Comparison of ENCODE assay signal across 8 mouse cellular contexts in genomic region chr4:106837964-106838363, GRCm38 (mm10). TPM values are rescaled to one million over a fixed set of nuclear protein-coding genes. Genes with fewer than 3 reads are reported as not detected.
A peak's percentile ranks its signal among the peaks of the same experiment; 100 is the strongest.
DNase-seq lines count a peak whose midpoint lies in the region; ATAC-seq and TF ChIP-seq lines count a peak whose summit lies in the region.

No protein-coding gene starts in this region.

- ATAC-seq in CD4-positive, CD25-positive, alpha-beta regulatory T cell, adult 4 months, result no peak
- peak; percentile 16; the same call in 1 of the 2 replicates for ATAC-seq in common myeloid progenitor, adult 5-6 weeks (replicated peaks; ENCODE audit: low read depth, poor library complexity, severe bottlenecking)
- peak; percentile 44 for ATAC-seq in hindbrain, embryonic 16.5 days
- ATAC-seq in midbrain, embryonic 13.5 days, result peak; percentile 51
- ATAC-seq in stomach, postnatal 0 days (ENCODE audit: low FRiP score, low TSS enrichment), result peak; percentile 6; the same call in 1 of the 2 replicates

- H3K27ac ChIP-seq in hindbrain, embryonic 16.5 days (ENCODE audit: low read depth, low read length), result peak overlapping the region; percentile 98
- H3K27ac ChIP-seq in midbrain, embryonic 13.5 days, result peak overlapping the region; percentile 99
- H3K27ac ChIP-seq in stomach, postnatal 0 days (replicated peaks), result peak overlapping the region; percentile 96

- H3K27me3 ChIP-seq in hindbrain, embryonic 16.5 days (replicated peaks; ENCODE audit: control insufficient read depth, insufficient read depth, low read length), result no peaks in the 10 kb centered on the region
- 0 out of 2 replicates have a peak, but pooled peaks cover 3% of the 10 kb centered on the region for H3K27me3 ChIP-seq in midbrain, embryonic 13.5 days
- H3K27me3 ChIP-seq in stomach, postnatal 0 days (ENCODE audit: control insufficient read depth, insufficient read depth, low read length), result no peaks in the 10 kb centered on the region

- TF ChIP-seq CTCF in stomach, postnatal 0 days (IDR thresholded peaks at IDR 0.05; ENCODE audit: low read depth), result no peak

- intact Hi-C loops in left cerebral cortex, postnatal 14 days (cut with DNase I), result loop anchor here (2.0 to 10.0 kb wide), 4 partner anchors 151 to 327 kb away; partner anchors contain the start of genes Cyb5rl, Lexm and Mrpl37

- 0% methylated on average over 16 of the region's 18 CpGs for WGBS in hindbrain, embryonic 16.5 days
- WGBS in midbrain, embryonic 13.5 days, result 2% methylated on average over 14 of the region's 18 CpGs
- WGBS in stomach, postnatal 0 days, result 0% methylated on average over 11 of the region's 18 CpGs

- H3K4me1 ChIP-seq in hindbrain, embryonic 16.5 days (ENCODE audit: control insufficient read depth, insufficient read depth, low read depth, low read length), result peaks cover 32% of the 10 kb centered on the region
- H3K4me1 ChIP-seq in midbrain, embryonic 13.5 days (replicated peaks), result peaks cover 62% of the 10 kb centered on the region
- 0 out of 2 replicates have a peak, but pooled peaks cover 5% of the 10 kb centered on the region for H3K4me1 ChIP-seq in stomach, postnatal 0 days (replicated peaks; ENCODE audit: control insufficient read depth, insufficient read depth)

- no peaks in the 10 kb centered on the region for H3K9me3 ChIP-seq in hindbrain, embryonic 16.5 days (ENCODE audit: control insufficient read depth, low read length)
- H3K9me3 ChIP-seq in midbrain, embryonic 13.5 days, result no peaks in the 10 kb centered on the region
- H3K9me3 ChIP-seq in stomach, postnatal 0 days (ENCODE audit: control insufficient read depth, low read length), result no peaks in the 10 kb centered on the region

- H3K9ac ChIP-seq in hindbrain, embryonic 16.5 days (ENCODE audit: low read depth, low read length), result peak overlapping the region; percentile 62
- peak overlapping the region; percentile 92 for H3K9ac ChIP-seq in midbrain, embryonic 13.5 days (replicated peaks)
- H3K9ac ChIP-seq in stomach, postnatal 0 days (ENCODE audit: low read length), result peak overlapping the region; percentile 35; the same call in 1 of the 2 replicates

- peak overlapping the region; percentile 32 for H3K4me3 ChIP-seq in hindbrain, embryonic 16.5 days (ENCODE audit: low read length)
- peak overlapping the region; percentile 26 for H3K4me3 ChIP-seq in midbrain, embryonic 13.5 days (replicated peaks)
- peak overlapping the region; percentile 28 for H3K4me3 ChIP-seq in stomach, postnatal 0 days (ENCODE audit: low read depth, low read length)

- no peaks in the 10 kb centered on the region for H3K36me3 ChIP-seq in hindbrain, embryonic 16.5 days (ENCODE audit: control insufficient read depth, insufficient read depth, low read length)
- H3K36me3 ChIP-seq in midbrain, embryonic 13.5 days, result no peaks in the 10 kb centered on the region
- H3K36me3 ChIP-seq in stomach, postnatal 0 days (ENCODE audit: control insufficient read depth, insufficient read depth, low read length), result no peaks in the 10 kb centered on the region

- H3K4me2 ChIP-seq in hindbrain, embryonic 16.5 days (ENCODE audit: low read length), result peak overlapping the region; percentile 59
- H3K4me2 ChIP-seq in midbrain, embryonic 13.5 days (replicated peaks), result peak overlapping the region; percentile 99
- peak overlapping the region; percentile 64 for H3K4me2 ChIP-seq in stomach, postnatal 0 days (replicated peaks; ENCODE audit: low read depth)

- DNase-seq in CD4-positive, CD25-positive, alpha-beta regulatory T cell, adult 2 months (ENCODE audit: low read depth, low spot score), result peak; percentile 56
- peak; percentile 68 for DNase-seq in gastrocnemius, postnatal 10 days
- DNase-seq in left cerebral cortex, postnatal 14 days (ENCODE audit: low spot score in 2 of 2), result peak; percentile 73
- peak; percentile 72 for DNase-seq in stomach, postnatal 0 days (ENCODE audit: low spot score)

- no peak for TF ChIP-seq EP300 in stomach, postnatal 0 days (optimal IDR thresholded peaks at IDR 0.05)

RNA-seq across cellular contexts. Expression of gene Acot11, which starts 33.2 kb away (rescaled TPM):
- 10 to 100 TPM in 1 of 2 experiments, 1 to 10 TPM in 1; 2.5 to 10.2 TPM for polyA plus RNA-seq in CD4-positive, CD25-positive, alpha-beta regulatory T cell, adult 4 months (2017; shearing (Covaris generic))
- 2.0 and 3.4 TPM in 2 replicates for total RNA-seq in common myeloid progenitor, adult 5-6 weeks (2017)
- 1 to 10 TPM; 5.3 to 7.4 TPM for total RNA-seq in gastrocnemius, postnatal 10 days (2021)
- 2.7 and 3.2 TPM in 2 replicates for polyA plus RNA-seq in hindbrain, embryonic 16.5 days (2015; fragmentation: Nextera tagmentation; extraction: Ambion mirVana)
- 10 to 100 TPM; 30.5 to 34.1 TPM for total RNA-seq in left cerebral cortex, postnatal 14 days (2021)
- polyA plus RNA-seq in midbrain, embryonic 13.5 days (2015; fragmentation: Nextera tagmentation; extraction: Ambion mirVana), result 1.00 and 1.4 TPM in 2 replicates
- 2.8 and 3.1 TPM in 2 replicates for polyA plus RNA-seq in stomach, postnatal 0 days (2015; fragmentation: Nextera tagmentation; extraction: Ambion mirVana)

Comparison
In these comparisons a context has a peak if more than half of its experiments do, and no peak if none do; other contexts are left out.
1. H3K9ac ChIP-seq: peak in every context shown above with its lines; median percentile 92 in midbrain, embryonic 13.5 days; 62 in hindbrain, embryonic 16.5 days; 35 in stomach, postnatal 0 days.